Mouse (Mus musculus) gastrocnemius, adult 2 months (tissue): ENCODE results near the gene Nlrp4f. TPM values are rescaled to one million over a fixed set of nuclear protein-coding genes. Genes with fewer than 3 reads are reported as not detected.

Experiments used
- DNase-seq: peaks from one replicate; pipeline ENCODE4 v3.0.0; 2022
- H3K27ac ChIP-seq: fragments of 200-600 bp; 2 replicates; pipeline ENCODE4 v1.8.1; 2022; ENCODE audit warnings: mild to moderate bottlenecking
- H3K4me3 ChIP-seq: fragments of 200-600 bp; 2 replicates; pipeline ENCODE4 v1.8.1; 2022; ENCODE audit warnings: mild to moderate bottlenecking, moderate library complexity
- CTCF ChIP-seq: fragments of 200-600 bp; IDR thresholded peaks from 2 replicates; pipeline ENCODE4 v1.8.1; 2022; ENCODE audit warnings: antibody characterized with exemption, mild to moderate bottlenecking, moderate library complexity
- intact Hi-C: fragments of 180-260 bp; cut with DNase I; formaldehyde crosslinking; loops from one replicate; pipeline ENCODE4 v1.15.1; 2025
- long read RNA-seq, 2 experiments: library from polyadenylated mRNA; stranded (forward); transcript quantifications; one replicate each; pipeline ENCODE4 v2.0.0; 2021
- total RNA-seq, 2 experiments: library from RNA; stranded (reverse); gene quantifications; 2 replicates each; pipeline ENCODE4 v1.2.3; 2021

Nlrp4f gene
- total RNA-seq = not detected
- long read RNA-seq, experiment 1 = 0 reads
- long read RNA-seq, experiment 2 = 0 reads

DNA sequence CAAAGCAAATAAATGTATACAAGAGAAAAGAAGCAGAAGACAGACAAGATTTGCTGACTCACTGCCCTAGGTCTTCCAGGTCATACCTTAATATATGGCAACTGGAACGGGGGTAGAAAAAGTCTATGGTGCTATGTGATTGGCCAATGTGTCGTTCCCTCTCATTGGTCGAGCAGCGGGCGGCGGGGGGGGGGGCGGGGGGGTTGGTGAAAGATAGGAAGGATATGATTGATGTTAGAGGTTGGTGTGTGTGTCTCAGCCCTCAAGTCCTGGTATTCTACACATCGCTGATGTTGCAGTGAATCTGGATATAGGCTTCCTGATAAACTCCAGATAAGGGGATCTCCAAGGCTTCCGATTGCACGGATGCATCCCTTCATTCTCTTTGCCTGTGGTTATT is at the start of gene Nlrp4f:
Gene Nlrp4f (minus strand): TSS at position 101 of the 400 bp plus-strand sequence.
- TF ChIP-seq CTCF = no peak
- intact Hi-C loops = no loop called here
- Histone ChIP-seq H3K4me3 (no peak within 1 kb of the TSS), H3K27ac (no peak within 1 kb of the TSS)
- no peak for DNase-seq

DNA sequence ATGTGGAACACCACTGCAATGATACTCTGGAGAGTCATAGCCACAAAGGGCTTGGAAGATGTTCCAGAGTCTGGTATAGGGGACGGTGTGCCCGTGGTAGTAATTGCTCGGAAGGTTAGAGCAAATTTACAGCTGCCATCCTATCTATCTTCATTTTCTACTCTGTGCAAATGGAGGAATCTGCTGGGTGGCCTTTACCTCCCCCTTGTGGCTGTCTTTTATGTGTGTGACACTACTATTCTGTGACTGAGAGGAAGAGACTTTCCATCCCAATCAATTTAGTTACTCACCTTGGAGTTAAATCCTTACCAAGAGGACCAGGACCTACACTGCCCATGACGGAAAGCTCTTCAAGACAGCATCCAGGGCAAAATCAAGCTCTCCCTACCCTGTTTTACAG is 37.5 kb upstream of the Nlrp4f start:
- Histone ChIP-seq H3K4me3 (no peak overlapping the region), H3K27ac (no peak overlapping the region)
- TF ChIP-seq CTCF = peak; percentile 31; the same call in 1 of the 2 replicates
- no peak for DNase-seq
- intact Hi-C loops = loop anchor here (5.0 kb wide), 1 partner anchor 131 kb away; the partner anchor contains the start of gene Mfsd14b

DNA sequence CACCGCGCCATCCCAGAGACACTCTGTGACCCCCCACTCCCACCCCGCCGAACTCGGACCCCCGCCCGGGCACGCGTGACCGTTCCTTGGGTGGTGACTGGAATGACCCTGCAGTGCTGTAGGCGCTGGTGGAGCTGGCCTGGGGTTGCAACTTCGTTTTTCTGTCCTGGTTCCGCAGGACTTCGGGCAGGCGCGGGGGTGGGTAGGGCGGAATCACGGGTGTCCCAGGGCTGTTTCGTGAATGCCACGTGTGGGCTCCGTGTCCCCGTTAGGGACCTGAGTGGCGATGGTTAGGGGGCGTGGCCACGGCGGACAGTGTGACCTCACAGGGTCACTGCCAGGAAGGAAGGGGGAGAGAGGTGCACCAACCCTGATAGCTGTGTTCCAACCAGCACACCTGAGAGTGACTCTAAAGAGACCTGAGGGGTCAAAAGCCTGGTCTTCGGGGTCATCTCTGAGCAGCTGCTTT is 36.6 kb upstream of the Nlrp4f start:
- TF ChIP-seq CTCF = no peak
- intact Hi-C loops = loop anchor here (5.0 kb wide), 1 partner anchor 130 kb away; the partner anchor contains the start of gene Mfsd14b
- Histone ChIP-seq H3K27ac (no peak overlapping the region), H3K4me3 (peak overlapping the region; percentile 91)
- peak; percentile 18 for DNase-seq

DNA sequence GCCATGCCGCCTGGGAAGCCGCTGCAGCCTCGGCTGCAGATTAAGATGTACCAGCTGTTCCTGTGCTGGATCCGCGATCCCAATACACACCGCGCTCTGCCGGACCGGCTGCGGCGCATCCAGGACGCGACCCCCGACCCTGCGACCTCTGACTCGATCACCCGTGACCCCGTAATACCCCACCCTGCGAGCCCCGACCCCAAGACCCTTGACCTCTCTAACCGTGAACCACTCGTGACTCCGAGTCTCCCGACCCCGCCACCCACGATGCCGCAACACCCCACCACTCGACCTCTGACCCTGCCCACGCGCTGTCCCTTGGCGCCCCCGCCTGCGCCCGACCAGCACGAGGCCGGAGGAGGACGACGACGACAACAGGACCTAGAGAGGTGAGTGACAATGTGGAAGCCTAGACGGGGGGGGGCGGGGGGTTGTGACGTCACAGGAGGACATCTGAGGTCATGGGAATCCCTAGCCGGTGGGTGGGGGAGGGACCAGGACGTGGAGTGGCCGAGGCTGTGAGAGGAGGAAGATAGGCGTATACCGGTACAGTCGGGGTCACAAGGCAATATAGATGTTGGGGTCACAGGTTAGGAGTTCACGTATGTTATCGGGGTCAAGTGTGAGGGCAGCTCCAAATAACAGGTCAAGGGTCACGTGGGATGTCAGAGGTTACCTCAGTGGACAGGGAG is 36.0 kb upstream of the Nlrp4f start:
- DNase-seq = peak; percentile 30
- peak overlapping the region; percentile 97 for H3K27ac ChIP-seq
- H3K4me3 ChIP-seq = peak overlapping the region; percentile 91
- TF ChIP-seq CTCF = no peak
- intact Hi-C loops = loop anchor here (2.0 to 5.0 kb wide), 2 partner anchors 37 to 129 kb away; partner anchors contain the start of genes Mfsd14b and Zfp369

DNA sequence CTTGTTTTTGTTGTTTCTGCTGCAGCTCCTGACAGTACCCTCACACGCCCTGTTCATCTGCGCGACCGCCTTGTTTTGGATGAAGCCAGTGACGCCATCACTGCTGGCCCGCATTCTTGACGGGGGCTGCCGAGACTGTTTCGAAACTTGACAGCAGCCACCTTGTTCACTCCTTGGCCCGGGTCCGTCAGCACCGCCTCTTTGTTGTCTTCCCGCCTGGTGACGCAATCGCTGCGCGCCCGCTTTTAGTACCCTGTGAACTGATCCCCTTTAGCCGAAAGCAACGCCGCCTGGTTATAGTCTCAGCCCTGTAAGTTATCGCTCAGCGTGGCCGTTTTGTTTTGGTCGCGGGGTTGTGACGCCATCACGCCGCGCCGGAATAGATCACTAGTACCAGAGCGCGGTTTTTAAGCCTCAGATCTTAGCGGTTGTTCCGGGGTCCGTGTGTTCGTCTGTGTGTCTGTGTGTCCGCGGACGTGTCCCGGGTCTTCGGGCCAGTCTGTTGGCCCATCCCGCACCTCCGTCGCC is 35.4 kb upstream of the Nlrp4f start:
- intact Hi-C loops = loop anchor here (2.0 to 5.0 kb wide), 2 partner anchors 38 to 129 kb away; partner anchors contain the start of genes Mfsd14b and Zfp369
- Histone ChIP-seq H3K4me3 (peak overlapping the region; percentile 91), H3K27ac (peak overlapping the region; percentile 97)
- DNase-seq = peak; percentile 94
- TF ChIP-seq CTCF = no peak

DNA sequence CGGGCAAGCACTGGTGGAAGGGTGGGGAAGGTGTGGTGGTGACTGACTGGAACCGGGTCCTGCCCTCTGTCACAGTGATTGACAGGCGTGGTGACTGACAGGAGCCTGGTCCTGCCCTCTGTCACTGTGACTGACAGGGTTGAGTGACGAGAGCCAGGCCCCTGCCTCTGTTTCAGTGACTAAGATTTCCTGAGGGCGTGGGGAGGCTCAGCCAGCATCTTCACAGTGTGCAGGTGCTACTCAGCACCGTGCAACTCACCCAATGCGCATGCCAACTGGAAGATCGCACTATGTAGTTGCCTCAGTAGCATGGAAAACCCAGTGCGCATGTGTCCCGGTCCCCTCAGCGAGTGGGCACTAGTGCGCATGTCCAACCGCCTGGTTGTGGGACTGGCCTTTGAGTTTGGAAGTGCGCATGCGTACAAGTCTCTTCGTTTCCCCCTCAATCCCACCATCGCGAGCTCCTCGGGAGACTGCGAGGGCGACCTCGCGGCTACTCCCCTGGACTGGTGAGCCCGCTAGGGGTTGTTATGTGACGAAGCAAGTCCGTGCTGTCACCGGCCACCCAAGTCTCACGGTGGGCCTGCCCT is 34.8 kb upstream of the Nlrp4f start:
- peak overlapping the region; percentile 97 for H3K27ac ChIP-seq
- intact Hi-C loops = loop anchor here (2.0 to 5.0 kb wide), 2 partner anchors 38 to 128 kb away; partner anchors contain the start of genes Mfsd14b and Zfp369
- peak overlapping the region; percentile 91 for H3K4me3 ChIP-seq
- peak; percentile 96 for DNase-seq
- no peak for TF ChIP-seq CTCF

DNA sequence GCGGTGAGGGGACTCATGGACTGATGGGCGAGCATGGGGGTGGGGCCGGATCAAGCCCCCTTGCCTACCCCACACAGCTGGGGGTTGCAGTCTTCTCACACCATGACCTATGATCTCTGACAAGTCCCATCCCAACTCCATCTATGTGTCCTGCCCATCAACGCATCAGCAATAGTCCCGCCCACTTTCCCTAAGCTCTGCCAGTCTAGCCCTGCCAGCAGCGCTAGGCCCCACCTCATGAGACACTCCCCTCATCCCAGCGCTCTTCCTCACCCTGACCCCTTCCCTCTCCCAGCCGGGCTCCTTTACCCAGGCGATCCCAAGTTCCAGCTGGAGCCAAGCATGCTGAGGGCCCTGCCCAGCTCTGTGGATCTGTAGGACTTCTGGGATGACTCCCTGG is 31.4 kb upstream of the Nlrp4f start:
- TF ChIP-seq CTCF = no peak
- intact Hi-C loops = no loop called here
- no peak for DNase-seq
- Histone ChIP-seq H3K4me3 (no peak overlapping the region), H3K27ac (no peak overlapping the region)

DNA sequence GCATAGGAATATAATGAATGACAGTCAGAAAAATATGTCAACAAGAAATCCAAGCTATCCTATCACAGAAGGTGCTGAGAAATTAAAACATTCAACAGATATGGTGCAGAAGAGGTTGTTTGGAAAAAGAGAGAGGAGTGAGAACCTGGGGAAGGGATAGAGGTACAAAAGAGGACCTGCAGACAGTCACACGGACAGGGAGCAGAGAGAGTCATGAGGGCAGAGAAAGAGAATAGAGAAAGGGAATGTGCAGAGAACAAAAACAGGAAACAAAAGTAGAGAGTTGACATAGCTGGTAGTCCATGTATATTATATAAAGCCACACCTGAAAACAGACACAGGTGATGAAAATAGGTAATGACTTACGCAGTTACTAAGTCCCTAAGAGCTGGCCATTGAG is 20.9 kb upstream of the Nlrp4f start:
- TF ChIP-seq CTCF = no peak
- no peak for DNase-seq
- intact Hi-C loops = no loop called here
- Histone ChIP-seq H3K27ac (no peak overlapping the region), H3K4me3 (no peak overlapping the region)

DNA sequence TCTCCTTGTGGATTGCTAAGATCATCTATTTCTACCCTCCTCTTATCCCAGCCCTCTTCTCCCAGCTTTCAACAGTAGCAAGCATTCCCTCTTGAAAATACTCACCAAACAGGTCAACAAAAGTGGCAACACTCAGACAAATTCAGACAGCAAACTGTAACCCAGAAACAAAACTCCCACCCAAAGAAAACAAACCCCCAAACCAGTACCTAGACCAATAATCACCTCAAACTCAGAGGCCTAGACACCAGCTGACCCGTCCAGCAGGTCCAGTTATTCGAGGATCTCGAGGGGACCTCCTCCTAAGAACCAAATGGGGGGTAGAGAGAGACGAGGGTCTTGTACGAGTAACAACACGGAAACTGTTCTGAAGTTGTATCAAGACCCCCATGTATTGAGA is 20.2 kb upstream of the Nlrp4f start:
- H3K4me3 ChIP-seq = no peak overlapping the region
- no peak for TF ChIP-seq CTCF
- intact Hi-C loops = no loop called here
- H3K27ac ChIP-seq = no peak overlapping the region
- no peak for DNase-seq

DNA sequence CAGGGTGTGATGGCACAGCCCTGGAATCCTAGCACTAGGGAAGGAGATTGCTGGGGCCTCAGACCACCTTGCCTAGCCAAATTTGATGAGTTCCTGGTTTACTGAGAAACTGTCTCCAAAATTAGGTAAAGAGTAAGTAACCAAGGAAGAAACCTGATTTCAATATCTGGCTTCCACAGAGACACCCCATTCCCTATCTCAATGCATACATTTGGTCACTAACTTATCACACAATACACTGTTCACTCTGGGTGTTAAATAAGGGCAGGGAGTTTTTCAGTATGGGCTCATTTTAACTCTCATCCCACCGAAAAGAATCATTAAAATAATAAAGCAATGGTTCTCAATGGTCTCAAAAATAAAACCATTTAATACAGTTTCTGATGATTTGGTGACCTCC is 5.1 kb downstream of the Nlrp4f start:
- Histone ChIP-seq H3K27ac (no peak overlapping the region), H3K4me3 (no peak overlapping the region)
- no peak for DNase-seq
- intact Hi-C loops = no loop called here
- TF ChIP-seq CTCF = no peak

DNA sequence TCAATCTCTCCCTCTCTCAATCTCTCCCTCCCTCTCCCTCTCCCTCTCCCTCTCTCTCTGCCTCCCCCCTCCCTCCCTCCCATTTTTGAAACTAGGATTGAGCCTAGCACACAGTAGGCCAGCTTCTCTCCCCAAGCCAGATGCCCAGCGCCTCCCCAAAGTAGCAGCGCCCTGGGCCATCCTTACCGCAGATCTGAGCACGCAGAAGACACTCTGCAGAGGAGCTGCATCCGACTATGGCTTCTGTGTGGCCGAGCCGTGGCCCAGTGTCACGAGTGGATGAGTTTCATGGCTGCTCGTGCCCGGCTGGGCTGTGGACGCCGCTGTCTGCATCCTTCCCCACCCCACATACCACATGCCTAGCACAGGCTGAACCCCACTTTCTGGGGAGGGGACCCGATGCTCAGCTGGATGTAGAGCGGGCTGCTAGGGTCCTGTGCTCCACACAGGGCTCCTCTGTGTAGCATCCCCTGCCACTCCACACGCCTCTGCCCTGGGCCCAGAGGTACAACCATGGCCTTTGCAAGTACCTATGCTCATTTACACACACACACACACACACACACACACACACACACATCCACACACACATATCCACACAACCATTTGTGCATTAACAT is 29.2 kb downstream of the Nlrp4f start:
- no peak for DNase-seq
- TF ChIP-seq CTCF = no peak
- no peak overlapping the region for H3K4me3 ChIP-seq
- intact Hi-C loops = no loop called here
- H3K27ac ChIP-seq = no peak overlapping the region

DNA sequence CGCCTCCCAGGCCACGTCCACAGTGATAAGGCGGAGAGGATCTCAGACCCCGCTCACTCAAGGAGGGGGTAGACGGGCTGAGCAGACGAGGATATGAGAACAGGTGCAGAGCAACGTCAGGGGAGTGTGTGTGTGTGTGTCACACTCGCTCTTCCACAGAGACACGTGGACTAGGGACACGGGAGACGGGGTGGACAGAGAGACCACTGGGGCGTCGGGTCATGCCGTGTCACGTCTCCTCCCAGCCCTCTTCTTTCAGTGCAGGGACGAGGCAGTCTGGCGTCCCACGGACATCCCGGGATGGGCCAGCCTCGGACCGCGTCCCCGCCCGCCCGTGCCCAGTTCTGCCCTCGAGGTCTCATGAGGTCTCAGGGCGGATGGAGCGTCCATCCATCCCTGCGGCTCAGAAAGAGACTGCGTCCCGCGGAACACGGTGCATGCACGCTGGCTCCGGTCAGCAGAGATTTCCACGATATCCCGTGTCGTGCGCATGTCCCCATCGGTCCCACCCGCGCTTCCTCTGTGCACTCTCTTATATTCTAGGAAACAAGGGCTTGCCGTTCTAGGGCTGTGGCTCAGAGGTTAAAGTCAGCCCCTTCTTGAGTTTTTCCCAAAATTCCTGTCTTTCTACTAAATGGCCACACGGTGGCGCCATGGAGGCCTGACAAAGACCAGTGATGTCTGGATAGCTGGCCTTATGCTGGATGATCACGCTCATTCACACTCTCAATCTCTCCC is 29.9 kb downstream of the Nlrp4f start:
- H3K27ac ChIP-seq = no peak overlapping the region
- peak; percentile 67 for TF ChIP-seq CTCF
- peak overlapping the region; percentile 39; the same call in 1 of the 2 replicates for H3K4me3 ChIP-seq
- DNase-seq = peak; percentile 18
- intact Hi-C loops = no loop called here
